Mouse (Mus musculus) brain, embryonic 14.5 days (tissue): Measurements from ENCODE around the gene Anxa11.

Experiments
- CTCF ChIP-seq: fragments of 200-500 bp; IDR thresholded peaks from 2 replicates; pipeline ENCODE4 v1.5.1; 2012; ENCODE audit warnings: inconsistent platforms, mild to moderate bottlenecking, moderate library complexity, borderline replicate concordance; ENCODE audit not compliant: insufficient read depth, insufficient read length; ENCODE audit errors: extremely low read depth
- POLR2A ChIP-seq: fragments of 200-500 bp; IDR thresholded peaks from 2 replicates; pipeline ENCODE4 v1.6.1; 2012; ENCODE audit warnings: mild to moderate bottlenecking, inconsistent platforms, borderline replicate concordance; ENCODE audit not compliant: poor library complexity, insufficient read depth, insufficient read length, severe bottlenecking; ENCODE audit errors: extremely low read depth

GRCm38 (mm10) chr14:25845832-25846383, 4.0 kb downstream of the Anxa11 start:
- TF ChIP-seq CTCF, result no peak
- TF ChIP-seq POLR2A, result no peak
